Mouse (Mus musculus): ENCODE measurements around the gene Ttc28. TPM values are rescaled to one million over a fixed set of nuclear protein-coding genes. Genes with fewer than 3 reads are reported as not detected.

Ttc28 gene
- total and polyA plus RNA-seq, 3 experiments, result 17.0 to 21.1 (median 17.2) TPM

DNA sequence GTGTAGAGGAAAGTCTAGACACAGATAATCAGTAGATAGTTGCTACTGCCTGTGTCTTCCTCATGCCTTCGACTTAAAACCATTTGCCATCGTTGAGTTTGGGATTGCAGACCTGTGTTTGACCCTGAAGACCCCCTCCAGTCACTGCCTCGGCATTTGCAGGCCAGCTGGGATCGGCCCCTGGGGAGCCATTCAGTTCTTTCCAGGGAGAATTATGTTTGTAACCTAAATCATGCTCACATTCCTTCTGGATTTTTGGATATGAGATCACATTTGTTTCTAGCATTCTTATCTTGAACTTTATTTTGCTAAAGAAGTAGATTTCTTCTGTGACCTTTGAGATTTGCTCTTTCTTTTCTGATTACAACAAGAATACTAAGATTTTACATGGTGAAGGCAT is 80.5 kb downstream of the Ttc28 start:
- DNase-seq, result no peak

DNA sequence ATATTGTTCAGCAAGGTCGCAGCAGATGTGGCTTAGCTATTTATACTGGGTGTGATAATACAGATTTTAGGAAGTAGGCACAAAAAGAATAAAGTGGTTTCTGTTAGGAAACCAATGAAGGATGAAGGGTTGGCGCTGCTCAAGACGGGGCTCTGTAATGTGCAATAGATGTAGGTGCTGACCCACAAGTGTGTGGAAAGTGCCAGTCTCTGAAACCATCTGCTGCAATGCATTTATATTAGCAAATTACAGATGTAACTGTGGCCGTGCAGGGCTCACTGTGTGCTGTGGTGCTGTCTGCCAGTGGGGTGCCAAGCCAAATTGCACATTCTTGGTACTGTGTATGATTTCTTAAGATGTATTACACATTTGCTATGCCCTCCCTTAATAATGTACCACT is 81.3 kb downstream of the Ttc28 start:
- no peak for DNase-seq

DNA sequence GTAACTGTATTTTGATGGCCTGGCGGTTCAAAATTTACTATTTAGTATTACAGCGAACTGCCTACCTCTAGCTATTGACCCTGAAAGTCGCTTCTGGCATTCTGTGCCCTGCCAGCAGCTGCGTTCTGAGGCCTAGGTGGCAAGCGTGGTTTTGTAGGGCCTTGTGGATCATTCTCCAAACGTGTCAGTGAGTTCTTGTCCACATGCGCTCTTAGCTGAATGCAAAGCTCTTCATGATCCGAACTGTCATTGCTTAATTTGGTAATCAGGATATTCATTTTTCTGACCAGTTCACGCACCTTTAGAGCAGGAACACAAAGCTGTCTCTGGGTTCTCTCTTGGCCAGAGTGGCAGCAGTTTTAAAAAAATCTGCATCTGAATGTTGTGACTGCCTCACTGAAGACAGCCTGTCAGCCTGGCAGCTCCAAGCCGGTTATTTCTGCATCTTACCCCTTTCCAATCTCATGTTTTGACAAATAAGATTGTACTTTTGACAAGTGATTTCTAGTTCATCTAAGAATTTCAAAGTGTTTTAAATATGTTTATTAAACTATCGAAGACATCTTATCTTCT is 88.0 kb downstream of the Ttc28 start:
- no peak for DNase-seq

DNA sequence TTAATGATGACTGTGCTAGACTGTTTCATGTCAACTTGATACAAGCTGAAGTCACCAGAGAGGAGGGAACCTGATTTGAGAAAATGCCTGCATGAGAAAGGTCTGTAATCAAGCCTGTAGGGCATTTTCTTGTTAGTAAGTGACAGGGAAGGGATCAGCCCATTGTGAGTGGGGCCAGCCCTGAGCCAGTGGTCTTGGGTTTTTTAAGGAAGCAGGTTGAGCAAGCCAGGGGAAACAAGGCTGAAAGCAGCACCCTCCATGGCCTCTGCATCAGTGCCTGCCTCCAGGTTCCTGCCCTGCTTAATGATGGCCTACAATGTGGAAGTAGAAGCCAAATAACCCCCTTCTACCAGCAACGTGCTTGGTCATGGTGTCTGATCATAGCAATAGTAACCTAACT is 89.0 kb downstream of the Ttc28 start:
- DNase-seq, result no peak

DNA sequence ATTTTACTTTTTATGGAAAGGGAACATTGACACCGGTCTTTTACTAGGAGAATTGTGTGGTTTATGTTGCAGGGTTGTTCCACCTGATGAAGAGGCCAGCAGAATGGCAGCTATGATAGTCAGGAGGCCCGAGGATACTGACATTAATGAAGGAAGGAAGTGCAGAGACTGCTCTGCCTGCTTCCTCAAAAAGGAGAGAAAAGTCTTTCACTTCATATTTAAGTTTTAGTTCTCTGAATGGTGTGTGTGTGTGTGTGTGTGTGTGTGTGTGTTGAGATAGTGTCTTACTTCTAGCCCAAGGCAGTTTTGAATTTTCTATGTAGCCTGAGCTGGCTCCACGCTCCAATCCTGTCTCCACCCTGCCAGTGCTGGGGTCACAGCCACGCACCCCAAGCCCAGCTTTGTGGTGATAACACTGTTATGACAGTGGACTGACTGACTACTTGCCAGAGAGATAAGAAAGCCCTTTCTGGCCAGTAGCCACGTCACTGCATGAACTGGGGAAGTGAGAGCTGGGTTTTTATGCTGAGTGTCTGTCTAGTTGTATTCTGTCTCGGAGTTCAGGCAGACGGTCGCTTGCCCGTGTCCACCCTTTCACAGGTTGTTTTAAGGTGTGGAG is 90.7 kb downstream of the Ttc28 start:
- DNase-seq, result peak; percentile 34

DNA sequence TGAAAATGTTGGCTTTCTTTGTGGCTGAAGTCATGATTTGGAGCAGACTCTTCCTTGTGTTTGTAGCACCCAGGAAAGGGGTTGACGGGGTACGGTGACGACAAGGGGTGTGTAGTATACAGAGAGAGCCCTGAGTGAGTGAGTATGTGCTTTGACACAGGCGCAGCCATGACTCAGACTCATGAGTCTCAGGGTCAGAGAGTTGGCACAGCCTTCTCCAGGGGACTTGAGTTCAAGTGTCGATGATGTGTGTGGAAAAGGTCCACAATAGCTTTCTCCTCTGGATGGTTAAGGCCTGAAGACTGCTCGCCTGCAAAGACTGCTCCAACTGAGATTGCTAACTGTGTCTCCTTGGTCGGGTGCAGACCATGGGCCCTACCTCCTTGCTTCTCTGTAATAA is 97.1 kb downstream of the Ttc28 start:
- peak; percentile 19 for DNase-seq

GRCm38 (mm10) chr5:110977796-110978195 is 98.2 kb downstream of the Ttc28 start:
- DNase-seq, result no peak

DNA sequence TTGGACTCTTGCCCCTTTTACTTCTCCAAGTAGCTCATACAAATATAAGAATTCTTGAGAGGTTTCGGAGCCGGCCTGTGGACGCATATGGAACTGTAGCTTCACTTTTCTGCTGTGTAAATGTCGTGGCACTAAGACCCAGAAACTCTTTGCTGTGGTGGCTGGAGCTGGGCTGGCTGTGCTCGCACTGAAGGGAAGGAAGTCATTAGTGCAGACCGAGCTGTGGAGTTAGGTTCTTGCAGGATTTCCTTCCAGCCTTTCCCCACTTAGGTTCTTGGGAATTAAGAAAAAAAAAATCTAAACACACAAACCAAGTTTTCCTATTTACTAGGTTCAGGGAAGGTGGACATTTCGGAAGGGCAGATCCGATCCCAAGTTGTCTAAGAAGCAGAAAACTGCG is 98.9 kb downstream of the Ttc28 start:
- DNase-seq, result peak; percentile 84

GRCm38 (mm10) chr5:110979011-110979860 is 99.6 kb downstream of the Ttc28 start:
- DNase-seq, result peak; percentile 74

- DNase-seq, result peak; percentile 59
These were observed 100.3 kb downstream of the Ttc28 start for GRCm38 (mm10) chr5:110979861-110980346.

- no peak for DNase-seq
These were observed 101.0 kb downstream of the Ttc28 start for GRCm38 (mm10) chr5:110980576-110980975.

GRCm38 (mm10) chr5:110982436-110982835 is 102.8 kb downstream of the Ttc28 start:
- DNase-seq, result no peak

- no peak for DNase-seq
These were observed 104.6 kb downstream of the Ttc28 start for GRCm38 (mm10) chr5:110984136-110984681.

DNA sequence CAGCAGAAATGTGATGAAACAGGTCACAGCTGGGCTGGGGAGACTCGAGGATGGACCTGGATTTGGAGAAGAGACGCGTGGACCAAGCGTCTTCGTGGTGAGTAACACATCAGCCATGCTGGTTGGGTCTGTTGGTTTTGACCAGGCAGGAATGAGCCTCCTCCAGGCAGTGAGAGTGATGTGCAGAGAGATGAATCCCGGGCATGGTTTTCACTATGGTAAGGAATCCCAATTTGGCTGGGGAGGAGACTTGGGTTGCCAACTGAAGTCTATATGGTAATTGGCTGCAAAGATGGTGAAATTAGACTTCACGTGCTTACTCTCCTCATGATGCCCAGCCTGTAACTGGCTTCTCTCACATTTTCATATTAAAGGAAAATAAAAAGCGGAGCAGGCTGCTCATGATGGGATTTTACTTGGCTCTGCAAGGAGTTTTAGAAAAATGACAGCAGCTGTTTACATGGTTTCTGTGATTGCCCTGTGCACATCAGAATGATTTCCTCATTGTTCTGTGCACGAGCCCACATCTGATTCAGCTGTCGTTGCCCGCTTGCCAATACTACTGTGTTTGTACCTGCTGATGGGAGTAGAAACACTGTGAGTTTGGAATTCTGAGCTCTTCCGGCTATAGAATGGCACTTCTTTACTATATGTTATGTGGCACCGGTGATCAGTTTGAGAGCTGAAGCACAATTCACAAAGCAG is 117.4 kb downstream of the Ttc28 start:
- DNase-seq, result no peak

DNA sequence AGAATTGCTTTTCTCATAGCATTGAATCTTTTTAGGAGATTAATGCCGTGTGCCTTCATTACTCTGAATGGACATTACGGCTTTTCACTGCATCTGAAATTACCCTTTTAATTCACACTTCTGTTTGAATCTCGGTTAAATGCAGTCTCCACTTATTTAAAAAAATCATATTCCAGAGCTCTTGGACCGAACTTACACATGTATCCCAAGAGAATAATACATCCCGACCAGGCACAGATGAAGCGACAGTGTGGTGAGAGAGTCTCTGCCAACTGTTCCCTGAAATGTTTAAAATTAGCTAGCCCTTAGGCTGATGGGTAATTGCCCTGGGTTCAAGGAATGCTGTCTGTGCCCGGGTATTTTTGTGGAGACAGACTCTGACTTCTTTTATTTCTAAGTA is 118.1 kb downstream of the Ttc28 start:
- DNase-seq, result no peak

DNA sequence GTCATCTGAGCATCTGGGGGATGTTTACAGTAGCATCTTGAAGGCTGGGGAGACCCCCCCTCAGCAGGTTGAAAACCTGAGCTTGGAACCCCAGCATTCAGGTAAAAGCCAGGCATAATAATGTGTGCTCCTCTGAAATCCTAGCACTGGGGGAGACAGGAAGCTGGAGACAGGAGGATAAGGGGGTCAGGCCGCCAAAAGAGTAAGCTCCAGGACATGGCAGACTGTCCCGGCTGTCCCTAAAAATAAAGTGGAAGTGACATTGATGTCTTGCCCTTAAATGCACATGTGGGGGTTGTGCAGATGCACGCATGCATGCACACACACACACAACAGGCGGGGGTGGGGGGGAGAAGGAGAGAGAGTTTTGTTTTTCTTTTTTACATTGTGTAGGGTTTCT is 118.7 kb downstream of the Ttc28 start:
- DNase-seq, result no peak

- no peak for DNase-seq
These were observed 121.3 kb downstream of the Ttc28 start for GRCm38 (mm10) chr5:111000953-111001352.

GRCm38 (mm10) chr5:111003220-111003619 is 123.6 kb downstream of the Ttc28 start:
- DNase-seq, result no peak

DNA sequence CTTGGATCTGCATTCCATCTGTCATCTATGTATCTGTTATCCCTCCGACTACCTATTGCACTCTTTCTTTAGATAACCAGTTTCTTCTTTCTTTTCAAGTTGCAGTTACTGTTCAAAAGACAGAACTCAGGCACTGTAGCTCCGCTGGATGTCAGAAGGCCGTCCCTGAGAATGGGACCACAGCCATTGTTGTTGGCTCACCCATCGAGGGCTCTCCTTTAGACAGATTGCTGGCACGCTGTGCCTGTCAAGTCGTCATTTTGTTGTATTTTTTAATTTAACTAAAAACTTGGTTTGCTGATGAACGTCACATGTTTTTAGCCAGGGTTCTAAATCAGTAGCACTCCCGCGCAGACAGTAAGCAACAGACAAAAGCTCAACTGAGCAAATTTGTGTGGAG is 124.1 kb downstream of the Ttc28 start:
- no peak for DNase-seq

- no peak for DNase-seq
These were observed 126.9 kb downstream of the Ttc28 start for GRCm38 (mm10) chr5:111006272-111007135.

GRCm38 (mm10) chr5:111007136-111007500 is 127.5 kb downstream of the Ttc28 start:
- no peak for DNase-seq
